Mouse (Mus musculus) urinary bladder, adult 2 months (tissue): ENCODE measurements around the gene Creb3l2. TPM values are rescaled to one million over a fixed set of nuclear protein-coding genes. Genes with fewer than 3 reads are reported as not detected.
"Not testable (repeated sequence)": the region's sequence is repeated elsewhere in the genome, so short reads cannot be mapped to it uniquely, and the experiment has no call there.

Experiments used
- DNase-seq: peaks from one replicate; pipeline ENCODE4 v3.0.0; 2022; ENCODE audit warnings: low spot score
- polyA plus RNA-seq: library from polyadenylated mRNA; depleted of rRNA; stranded (reverse); fragments of >200 nt; gene quantifications from 2 replicates; pipeline ENCODE4 v1.2.3, GENCODE M21; 2012

The Creb3l2 gene
- polyA plus RNA-seq, 1 experiment, result 35.0 TPM

DNA sequence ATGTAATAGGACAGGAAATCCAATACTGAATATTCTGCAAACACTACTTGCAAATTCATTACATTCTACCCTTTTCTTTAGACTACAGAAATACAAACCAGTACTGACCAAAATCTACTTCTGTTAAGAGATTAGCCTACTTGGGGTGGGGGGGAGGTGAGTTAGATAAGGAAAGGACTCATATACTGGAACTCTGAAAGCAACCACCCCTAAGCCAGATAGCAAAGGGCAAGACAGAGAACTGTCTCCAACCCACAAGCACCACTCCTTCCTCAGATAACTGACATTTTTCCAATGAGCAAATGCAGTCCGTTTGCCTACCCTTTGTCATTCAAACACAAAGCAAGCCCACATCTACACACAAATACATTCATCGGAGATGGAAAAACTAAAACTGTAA is 32.1 kb downstream of the Creb3l2 start:
- DNase-seq, result no peak

DNA sequence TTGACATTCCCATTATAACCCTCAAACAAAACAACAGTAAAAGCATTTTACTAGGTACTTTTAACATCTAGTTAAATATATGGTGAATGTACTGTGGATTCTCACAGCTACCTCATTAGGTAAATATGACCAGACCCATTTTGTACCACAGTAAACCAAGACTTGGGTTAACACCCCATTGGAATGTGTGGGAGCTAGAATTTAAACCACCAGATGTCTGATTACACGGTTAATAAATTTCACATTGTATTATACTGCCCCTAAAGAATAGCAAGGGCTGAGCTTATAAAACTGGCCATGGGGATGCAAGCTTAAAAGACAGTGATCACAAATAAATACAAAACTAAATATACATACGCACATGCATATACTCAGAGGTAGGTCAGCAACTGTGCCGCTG is 34.1 kb downstream of the Creb3l2 start:
- no peak for DNase-seq

DNA sequence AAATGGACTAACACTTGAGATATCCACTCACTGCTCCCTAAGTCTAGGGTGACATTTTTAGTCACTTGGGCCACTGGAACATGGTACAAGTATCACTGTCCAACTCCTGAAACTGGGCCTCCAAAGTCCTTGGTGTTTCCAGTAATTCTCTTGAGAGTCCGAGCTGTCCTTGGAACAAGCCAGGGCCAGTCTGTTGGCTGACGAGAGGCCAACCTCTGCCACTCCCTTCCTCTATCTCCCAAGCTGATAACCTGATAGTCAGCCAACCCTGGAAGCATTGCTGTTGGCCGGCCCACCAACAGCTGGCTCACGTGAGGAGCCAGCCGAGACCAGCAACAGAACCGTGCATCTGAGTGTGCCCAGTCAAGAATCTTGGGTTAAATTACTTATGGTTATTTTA is 35.0 kb downstream of the Creb3l2 start:
- no peak for DNase-seq

DNA sequence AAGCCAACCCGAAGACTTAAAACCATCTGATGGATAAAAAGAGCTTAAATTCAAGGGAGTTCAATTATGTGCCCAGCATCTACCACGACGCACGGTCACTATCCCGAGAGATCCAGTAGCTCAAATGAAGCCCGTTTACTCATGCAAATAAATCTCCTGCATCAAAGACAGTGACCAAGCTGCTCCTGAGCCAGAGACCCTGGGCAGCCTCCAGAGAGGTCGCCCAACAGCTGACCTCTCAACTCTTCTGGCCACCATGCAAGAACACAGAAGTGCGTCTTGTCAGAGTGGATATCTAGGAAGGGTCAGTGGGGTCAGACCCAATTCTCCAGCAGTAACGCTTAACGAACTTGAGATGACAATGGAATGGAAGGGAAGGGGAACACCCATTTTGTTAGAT is 35.9 kb downstream of the Creb3l2 start:
- DNase-seq, result no peak

DNA sequence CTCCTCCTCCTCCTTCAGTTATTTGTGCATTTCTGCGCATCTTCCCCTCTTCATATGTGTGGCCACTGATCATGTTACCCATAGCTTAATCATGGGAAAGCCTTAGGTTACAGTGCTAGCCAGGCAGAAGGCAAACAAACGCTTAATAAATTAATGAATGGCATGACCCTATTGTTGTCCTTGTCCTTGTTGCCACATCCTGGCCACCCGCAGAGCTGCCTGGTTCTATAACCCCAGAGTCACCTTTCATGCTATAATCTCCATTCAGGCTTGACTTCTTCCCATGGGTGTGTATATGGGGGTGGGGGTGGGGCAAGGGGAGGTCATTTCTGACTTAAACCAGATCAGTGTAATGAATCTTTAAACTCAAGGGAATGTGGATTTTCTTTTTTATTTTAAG is 37.6 kb downstream of the Creb3l2 start:
- no peak for DNase-seq

DNA sequence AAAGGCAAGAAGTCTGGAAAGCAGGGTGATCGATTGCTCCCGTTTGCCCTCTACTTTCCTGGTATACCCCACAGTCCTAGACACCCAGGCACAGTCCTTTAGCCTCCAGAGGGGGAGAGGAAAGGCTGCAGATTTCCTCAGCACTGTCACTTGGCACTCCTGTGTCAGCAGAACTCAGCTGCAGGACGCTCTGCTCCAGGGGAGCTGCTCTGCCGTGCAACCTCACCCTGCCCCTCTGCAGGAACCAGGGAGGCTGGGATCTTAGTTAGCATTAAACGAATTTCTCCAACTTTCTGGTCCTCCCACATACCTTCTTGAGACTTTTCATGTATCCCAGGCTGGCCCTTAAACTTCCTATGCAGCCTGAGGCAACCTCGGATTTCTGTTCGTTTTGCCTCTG is 40.0 kb downstream of the Creb3l2 start:
- no peak for DNase-seq

DNA sequence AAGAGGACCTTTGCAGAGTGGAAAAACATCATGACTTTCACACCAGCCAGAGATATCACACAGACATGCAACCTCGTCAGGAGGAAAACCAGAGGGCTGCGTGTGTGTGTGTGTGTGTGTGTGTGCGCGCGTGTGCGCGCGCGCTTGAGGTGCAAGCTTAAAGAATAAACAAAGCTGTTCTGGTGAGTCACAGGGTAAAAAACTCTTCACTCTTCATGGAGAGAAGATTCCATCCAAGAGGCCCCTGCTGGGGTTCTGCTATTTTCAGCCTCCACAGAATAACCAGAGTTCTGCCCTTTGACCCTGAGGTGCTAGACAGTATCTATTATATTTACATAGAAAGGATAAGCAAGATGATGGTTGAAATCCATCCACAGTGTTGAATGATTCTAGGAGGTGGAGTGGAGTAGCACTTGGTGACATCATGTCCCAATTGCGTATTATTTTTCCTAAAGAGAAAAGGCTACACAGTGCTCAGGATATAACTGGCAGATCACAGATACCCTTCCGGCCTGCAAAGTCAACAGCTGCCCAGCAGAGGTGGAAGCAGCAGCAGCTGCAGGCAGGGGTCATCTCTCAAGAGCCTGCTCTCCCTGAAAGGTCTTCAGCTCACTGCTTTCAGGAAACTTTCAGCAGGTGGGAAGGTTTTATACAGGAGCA is 41.0 kb downstream of the Creb3l2 start:
- no peak for DNase-seq

DNA sequence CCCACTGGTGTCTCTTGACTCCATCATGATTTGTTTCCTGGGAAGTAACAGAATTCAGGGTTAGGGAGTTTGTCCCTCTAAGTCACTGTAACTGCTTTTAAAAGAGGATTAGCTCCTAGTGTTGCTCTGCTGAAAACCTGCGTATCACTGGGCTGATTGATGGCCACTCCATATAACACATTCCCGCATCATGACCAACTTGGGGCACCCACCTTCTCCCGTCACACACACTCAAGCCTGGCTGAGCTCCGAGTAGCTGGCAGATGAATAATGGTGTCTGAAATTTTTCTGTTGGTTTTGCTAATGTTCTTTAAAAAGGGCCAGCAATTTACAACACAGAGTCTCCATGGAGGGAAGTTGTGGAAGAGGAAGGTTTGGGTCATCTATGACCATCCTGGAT is 41.8 kb downstream of the Creb3l2 start:
- no peak for DNase-seq

DNA sequence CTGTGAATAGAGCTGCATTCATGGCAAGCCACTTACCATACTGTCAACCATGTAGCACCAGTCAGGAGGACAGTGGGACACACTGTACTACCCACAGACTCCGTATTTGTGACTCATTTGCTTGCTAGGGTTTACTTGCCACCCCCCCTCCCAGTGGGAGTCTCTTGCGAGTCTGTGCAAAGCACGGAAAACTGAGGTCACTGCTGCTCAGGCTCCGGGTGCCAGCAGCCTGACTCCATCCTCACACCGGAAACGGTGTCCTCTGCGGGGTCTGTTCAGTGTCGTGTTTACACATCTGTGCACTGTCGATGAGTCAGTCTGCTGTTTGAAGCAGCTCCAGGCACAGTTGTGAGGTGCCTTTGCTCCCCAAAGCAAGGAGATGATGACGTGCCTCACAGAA is 43.0 kb downstream of the Creb3l2 start:
- DNase-seq, result no peak

DNA sequence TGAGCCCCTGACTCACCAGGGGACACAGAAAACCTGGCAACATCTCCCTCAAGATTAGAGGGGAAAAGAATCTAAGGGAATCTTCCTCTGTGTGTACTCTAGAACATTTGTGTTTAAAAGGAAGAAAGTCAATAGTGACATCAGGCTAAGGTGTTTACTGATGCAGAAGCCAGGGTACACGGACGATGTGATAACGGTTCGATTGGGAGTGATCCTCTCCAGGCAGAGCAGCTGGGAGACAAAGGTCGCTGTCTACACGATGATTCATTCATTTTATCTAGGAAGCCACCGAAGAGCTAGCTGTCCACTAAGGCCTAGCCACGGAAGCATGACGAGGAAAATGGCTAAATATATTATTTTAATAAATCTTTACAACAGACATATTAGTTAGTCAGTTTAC is 44.0 kb downstream of the Creb3l2 start:
- DNase-seq, result no peak

DNA sequence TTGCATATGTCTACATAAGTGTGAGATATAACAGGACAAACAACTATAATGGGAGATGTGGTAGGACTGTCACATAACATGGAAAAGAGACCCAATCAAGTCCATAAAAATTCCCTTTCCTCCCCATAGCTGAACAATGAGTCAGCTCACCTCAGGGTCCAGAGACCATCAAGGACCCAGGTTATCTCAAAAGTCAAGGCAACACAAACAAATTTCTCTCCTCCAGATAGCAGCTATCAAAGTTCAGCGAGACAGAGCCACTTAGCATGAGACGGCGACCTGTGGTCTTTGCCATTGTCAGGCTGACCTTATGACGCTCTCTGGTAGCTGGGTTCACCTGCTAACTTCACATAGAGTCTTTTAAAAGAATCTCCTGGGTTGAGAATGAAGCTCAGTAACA is 44.7 kb downstream of the Creb3l2 start:
- DNase-seq, result no peak

DNA sequence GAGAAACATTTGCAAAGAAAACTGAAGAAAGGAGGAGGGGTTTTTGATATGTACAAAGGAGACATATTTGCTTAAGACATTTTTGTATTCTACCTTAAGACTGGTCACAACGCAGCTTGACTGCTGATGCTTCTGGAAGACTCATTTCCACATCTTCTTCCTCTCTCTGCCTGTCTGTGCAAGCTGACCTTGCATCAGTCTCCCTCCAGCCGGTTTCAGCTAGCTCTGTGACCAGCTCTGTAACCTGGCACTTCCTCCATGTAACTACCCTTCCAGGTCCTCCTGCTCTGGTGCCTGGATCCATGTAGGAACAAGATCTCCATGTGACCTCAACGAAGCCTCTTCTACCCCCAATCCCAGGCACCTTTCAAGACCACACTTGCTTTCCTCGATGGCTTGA is 45.8 kb downstream of the Creb3l2 start:
- no peak for DNase-seq

DNA sequence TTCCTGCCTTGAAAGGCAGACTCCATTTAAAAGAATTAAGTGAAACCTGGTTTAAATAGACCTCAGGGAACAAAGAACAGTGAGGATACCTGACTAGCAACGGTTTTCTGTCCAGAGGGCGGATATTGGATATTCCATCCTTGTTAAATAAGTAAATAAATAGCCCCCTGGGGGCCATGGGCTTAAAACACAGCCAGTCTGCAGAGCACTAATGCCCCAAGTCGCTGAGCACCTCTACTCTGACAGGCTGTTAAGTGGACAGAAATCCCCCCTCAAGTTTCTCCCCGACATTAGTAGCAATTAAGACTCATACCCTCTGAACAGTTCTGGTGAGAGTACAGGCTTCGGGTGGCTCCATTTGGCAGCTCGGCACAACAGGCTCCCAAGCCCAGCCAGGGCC is 48.7 kb downstream of the Creb3l2 start:
- DNase-seq, result no peak

DNA sequence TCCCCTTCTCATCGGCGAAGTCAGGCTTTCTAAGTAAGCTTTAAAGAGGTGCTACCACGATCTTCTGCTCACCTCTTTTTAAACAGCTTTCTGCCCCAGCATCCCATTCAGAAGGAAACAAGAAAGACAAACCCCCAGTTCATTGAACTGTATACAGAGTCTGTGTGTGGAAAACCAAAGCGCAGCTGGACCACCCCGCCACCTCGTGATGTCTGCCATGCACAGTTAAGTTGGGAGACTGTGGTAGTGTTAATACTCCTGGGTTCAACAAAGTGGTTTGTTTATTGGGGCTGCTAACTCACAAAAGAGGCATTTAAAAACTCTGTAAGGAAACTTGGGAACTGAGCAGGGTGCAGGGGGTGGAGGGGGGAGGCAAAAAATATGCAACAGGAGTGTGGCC is 49.7 kb downstream of the Creb3l2 start:
- no peak for DNase-seq

DNA sequence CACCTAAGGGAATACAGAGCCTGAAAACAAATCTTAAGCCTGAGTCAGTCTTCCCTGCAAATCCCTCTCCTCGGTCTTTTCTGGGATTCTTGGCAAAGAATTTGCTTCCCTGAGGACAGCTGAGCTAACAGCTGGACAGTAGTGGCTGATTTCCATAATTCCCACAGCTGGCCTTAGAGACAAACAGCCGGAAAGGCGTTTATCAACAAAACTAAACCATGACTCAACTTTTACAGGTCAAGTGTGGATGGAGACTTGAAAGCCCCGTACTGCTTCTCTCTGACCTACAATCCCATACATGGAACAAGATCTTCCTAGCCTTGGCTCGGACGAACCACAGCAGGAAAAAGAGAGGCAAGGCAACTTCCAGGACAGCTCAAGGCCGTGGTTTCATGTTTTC is 50.6 kb downstream of the Creb3l2 start:
- no peak for DNase-seq

DNA sequence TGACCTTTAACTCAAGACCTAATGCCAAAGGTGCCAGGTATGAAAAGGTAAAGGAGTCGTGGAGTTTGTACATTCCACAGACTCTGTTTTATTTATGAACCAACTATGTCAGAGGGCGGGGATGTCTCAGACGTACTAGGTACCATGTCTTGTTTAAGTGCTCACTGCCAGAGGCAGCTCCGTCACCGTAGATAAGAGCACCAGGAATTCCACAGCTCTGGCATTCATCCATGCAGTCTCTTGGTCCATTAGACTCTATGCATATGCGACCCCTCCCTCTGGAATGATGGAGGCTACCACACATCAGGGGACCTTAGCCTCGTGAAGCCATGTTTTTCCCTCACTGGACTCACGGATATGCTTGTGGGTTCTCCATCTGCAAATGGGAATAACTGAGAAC is 53.0 kb downstream of the Creb3l2 start:
- DNase-seq, result no peak

DNA sequence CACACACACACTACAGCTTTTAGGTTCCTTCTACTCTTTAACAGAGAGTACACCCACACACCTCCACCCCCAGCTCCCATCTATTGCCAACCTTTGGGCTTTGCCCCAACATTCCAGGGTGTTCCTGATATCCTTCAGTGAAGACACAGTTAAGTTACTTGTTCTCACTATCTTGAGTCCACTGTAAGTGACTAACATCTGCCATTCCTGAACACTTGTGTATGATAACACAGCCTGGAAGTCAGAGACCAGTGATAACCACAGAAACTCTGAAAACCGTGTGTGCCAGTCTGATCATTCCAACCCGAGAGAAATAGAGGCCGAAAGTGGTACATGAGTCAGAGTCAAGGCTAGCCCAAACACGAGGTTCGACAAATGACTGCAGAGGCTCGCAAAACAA is 53.4 kb downstream of the Creb3l2 start:
- no peak for DNase-seq

DNA sequence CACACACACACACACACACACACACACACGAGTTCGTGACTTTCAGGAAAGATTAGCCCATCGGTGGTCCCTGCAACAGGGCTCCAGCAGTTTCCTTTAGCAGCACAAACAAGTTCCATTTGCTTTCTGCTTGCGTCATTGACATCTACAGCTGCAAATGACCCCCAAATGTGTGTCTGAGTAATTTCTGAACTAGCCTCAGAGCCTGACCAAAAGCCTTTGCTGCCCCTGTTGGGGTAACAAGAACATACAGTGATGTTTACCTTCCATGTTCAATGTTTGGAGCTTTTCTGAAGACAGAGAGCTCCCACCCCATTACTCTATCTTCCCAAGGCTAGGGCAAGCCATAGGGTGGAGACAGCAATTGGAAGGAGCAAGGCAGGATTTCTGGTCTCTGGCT is 54.7 kb downstream of the Creb3l2 start:
- no peak for DNase-seq

DNA sequence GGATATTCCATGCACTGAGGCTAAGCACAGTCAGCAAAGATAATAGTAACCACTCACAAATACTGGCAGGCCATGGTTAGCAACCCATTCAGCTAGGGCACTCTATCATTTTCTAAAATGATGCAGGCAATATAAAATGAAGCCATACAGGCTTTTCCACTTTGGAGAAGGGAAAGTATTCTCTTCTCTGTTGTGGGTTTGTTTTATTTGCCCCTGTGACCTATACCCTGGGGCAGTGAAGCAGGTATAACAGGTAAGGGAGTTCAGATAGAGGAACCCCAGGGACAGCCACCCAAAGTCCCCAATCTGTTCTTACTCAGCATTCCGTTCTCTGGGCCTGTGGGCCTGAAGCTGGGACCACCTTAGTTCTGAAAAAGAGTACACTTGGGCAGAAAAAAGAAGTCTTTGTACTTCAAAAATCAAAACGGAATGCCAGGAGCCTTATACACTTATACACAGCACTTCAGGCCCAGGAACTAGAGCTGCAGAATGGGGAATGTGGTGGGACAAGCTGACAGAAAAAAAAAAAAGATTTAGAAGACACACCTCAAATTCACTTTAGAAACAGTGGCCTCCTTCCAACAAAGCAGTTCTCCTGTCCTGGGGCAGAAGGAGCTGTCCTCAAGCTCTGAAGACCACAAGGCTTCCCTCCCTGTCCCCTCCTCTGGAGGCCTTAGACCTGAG is 56.2 kb downstream of the Creb3l2 start:
- no peak for DNase-seq

DNA sequence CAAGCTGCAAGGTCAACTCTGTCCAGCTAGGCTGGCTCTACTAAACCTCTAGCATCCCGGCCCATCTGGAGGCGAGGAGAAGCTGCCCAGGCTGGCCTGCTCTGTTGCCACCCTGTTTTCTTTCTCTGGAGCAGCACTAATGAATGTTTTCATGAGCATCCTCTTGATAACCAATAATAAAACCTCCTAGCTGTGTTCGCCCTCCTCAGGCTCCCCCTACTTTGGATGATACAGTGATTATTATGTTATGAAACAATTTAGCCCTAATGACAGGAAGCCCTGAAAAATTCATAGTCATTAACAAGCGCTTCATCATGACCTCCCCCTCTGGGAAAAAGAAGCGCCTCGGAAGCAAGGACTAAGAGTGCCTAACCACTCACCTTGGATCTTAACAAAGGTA is 59.2 kb downstream of the Creb3l2 start:
- DNase-seq, result no peak

DNA sequence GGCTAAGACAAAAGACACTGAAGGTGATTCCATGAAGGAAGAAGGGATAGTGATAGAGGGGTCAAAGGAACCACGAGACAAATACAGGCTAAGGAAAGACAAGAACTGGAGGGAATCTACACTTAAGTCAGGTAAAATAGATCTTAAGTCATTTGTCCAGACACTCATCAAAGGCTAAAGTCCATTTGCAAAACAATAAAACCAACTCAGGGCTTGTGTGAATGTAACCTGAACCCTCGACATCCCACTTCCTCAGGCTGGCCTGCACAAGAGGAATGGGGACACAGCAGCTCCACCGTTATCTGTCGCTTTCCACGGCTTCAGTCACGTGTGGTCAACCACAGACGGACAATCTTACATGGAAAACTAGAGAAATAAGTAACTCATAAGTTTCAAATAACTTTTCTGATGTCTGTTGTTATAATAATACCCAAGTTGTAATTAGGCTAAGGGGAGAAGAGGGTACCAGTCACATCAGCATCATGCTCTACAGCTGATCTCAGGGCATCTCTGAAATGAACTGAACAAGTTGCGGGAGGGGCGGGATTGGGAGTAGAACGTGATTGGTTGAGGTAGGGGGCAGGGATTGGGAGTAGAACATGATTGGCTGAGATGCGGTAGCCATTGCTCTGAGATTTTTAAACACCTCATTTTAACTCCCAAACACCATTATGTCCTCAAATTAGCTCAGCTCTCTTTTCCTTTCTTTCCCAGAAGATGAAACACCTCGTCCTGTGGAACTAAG is 63.9 kb downstream of the Creb3l2 start:
- no peak for DNase-seq

DNA sequence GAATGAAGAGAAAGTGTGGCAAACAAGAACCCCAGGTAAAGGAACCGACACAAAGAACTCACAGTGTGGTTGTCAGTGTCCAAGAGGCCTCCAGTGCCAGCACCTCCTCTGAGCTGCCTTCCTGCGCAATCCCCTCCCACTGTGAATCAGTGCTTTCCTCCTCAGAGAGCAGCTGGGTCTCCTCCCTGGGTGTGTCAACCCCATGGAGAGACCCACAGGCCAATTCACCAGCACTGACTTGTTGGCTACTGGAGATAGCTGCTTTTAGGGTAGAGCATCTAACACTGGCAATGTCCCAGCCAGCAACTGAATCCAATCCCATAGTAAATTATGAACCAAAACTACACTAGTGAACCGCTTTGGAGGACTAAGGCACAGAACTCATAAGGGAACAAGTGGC is 64.6 kb downstream of the Creb3l2 start:
- not testable (repeated sequence) for DNase-seq

DNA sequence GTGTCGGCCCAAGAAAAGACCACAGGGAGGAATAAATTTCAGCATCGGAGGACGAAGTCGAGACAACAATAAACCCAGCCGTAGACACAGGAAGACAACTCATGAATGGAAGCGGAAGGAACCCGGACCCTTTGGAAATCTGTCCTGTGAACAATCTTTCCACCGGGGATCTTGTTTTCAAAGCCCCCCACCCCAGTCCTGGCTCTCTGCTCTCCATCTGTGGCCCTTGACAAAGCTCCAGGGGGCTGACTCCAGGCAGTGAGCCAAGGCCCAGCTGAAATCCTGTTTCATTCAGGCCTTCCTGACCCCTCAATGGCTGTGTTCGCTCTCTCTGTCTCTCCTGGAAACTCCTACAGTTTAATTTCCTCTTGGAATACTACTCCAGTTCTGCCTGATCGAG is 66.5 kb downstream of the Creb3l2 start:
- DNase-seq, result no peak
